Mouse (Mus musculus): ENCODE measurements around the gene Isg15.
"Not testable (repeated sequence)": the region's sequence is repeated elsewhere in the genome, so short reads cannot be mapped to it uniquely, and the experiment has no call there.

Gene Isg15

DNA sequence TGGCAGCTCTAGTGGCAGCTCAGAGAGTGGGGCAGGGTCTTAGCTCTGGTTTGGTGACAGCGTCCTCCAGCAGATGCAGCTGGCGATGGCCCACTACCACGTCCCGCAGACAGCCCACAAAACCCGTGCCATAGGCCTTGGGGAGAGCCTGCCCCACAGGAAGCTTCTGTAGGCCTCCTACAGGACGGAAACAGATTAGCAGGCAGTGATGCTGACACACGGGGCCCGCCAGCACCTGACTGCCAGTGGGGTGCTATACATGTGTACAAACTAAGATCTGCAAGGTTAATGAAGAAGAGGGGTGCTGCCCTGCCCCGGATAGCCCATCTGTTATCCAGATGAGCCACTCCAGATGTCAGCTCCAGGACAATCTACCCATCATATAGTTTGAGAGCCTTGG is 34.1 kb downstream of the Isg15 start:
- DNase-seq (ENCODE audit: low read depth), result peak; percentile 35

DNA sequence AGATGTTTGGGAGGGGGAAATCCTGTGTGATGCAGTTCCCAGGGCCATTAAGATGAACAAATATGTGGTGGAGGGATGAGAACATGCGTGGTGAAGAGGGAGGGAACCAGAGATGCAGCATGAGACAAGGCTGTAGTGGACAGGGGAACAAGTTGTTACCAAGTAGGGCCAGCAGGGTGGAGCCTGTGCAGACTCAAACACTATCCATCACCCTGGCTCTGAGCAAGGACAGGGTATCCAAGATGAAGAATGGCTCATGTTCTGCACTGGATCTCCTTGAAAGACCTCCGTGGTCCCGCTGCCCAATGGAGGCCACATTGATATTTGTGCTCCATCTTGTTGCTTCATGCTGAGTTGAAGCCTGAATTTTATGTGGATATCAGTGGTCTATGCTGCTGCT is 45.8 kb downstream of the Isg15 start:
- DNase-seq (ENCODE audit: low read depth), result no peak

DNA sequence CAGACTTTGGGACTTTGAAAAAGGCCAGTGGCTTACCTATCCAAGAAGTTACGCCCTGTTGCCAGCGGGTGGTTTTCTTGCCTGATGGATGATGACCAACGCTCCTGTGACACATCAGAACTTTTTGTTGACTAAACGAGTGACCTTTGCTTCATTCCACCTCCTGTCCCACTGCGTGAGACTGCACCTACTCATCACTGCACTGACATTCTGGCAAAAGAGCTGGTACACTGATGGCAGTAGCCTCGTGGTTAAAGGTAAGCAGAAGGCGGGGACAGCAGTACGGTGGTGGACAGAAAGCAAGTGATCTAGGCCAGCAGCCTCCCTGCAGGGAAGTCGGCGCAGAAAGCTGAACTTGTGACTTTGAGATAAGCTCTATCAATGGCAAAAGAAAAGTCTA is 49.7 kb downstream of the Isg15 start:
- DNase-seq (ENCODE audit: low read depth), result not testable (repeated sequence)

Data from induced T-regulatory cell, adult 2 months (primary cell).